Mouse (Mus musculus) frontal cortex, adult (tissue): ENCODE results near the gene Myh9.

Source experiments
- ATAC-seq: cut with Nextera tagmentation; 2 replicates; pipeline ENCODE4 v1.9.2; 2017; ENCODE audit warnings: mild to moderate bottlenecking, moderate library complexity, mixed read lengths; ENCODE audit not compliant: low TSS enrichment

Myh9 gene

DNA sequence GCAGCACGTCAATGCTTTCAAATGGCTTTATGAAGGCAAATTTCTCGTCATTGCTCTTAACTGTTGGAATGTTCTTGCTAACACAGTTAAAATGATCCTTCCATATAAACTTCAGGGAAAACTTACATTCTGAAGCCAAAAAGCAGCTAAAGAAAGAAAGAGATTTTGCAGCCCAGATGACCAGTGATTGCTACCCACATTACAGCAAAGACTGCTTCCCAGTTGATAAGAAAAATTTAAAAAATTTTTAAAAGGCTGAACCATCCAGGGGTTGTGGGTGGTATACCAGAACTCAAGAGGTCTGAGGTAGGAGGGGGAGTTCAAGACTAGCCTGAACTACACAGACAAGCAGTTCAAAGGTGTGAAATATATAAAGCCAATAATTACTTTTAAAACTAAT is 1.1 kb upstream of the Myh9 start:
- ATAC-seq, result no peak

DNA sequence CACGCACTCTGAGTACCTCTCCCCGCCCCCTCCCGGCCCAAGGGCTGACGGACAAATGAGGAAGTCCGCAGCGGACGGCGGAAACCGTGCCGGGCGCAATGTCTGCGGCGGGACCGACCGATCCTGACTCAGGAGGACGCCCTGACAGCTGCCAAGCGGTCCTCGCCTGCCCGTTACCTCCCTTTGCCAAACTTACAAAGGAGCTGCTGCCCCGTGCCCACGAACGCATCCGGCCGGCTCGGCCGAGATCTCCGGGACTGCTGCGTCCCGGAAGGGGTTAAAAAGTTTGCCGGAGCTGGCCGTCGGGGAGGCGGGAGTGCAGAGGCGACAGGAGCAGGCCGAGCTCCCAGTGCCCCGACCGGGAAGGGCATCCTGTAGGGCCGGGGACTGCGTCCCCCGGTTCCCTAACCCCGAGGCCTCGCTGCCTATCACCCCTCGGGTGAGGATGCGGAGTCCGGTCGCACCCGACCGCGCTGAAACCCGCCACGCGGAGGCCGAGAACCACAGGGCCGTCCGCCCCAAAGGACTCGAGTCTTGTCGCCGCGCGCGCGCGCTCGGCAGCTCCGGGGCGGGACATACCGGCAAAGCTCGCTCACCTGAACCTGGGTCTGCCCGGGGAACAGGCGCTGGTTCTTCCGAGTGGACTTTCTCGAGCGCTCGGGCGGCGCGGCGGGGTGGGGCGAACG is 471 bp downstream of the Myh9 start:
- peak; percentile 46 for ATAC-seq

DNA sequence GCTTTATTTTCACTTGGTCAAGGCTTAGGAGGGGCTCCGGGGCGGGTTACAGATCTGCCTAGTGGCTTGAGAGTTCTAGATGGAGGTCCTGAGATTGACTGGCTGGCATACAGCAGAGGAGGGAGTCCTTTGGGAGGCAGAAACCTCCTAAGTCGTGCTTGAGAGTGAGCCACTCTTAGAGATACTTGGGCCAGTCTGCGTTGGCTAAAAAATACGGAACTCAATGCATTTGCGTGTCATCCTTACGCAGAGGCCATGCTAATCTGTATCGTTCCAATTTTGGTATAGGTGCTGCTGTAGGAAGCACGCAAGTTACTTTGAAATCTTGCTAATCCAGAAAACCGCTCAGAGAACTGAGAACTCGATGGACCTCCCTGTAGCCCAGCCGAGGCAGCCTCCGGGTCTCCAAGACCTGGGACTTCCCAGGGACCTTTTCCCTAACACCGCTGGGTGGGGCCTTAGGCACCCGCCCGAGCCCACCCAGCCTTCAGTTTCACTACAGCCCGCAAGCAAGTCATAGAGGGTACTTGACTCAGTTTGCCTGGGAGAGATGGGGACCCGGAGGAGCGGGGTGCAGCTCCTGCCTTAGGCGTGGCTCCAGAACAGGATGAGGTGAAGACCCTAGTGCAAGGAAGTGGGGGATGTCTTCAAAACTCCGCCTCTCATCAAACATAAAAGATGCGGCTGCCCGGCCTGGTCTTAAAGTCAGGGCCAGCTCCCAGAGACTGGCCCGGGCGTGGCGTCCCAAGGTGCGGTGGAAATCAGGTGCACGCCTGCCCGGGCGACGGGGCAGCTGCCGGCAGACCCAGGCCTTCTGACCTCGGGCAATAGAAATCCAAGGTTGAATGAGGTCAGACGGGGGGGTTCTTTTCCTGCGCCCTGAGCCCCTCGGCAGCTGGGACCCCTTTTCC is 1.3 kb downstream of the Myh9 start:
- ATAC-seq, result no peak

DNA sequence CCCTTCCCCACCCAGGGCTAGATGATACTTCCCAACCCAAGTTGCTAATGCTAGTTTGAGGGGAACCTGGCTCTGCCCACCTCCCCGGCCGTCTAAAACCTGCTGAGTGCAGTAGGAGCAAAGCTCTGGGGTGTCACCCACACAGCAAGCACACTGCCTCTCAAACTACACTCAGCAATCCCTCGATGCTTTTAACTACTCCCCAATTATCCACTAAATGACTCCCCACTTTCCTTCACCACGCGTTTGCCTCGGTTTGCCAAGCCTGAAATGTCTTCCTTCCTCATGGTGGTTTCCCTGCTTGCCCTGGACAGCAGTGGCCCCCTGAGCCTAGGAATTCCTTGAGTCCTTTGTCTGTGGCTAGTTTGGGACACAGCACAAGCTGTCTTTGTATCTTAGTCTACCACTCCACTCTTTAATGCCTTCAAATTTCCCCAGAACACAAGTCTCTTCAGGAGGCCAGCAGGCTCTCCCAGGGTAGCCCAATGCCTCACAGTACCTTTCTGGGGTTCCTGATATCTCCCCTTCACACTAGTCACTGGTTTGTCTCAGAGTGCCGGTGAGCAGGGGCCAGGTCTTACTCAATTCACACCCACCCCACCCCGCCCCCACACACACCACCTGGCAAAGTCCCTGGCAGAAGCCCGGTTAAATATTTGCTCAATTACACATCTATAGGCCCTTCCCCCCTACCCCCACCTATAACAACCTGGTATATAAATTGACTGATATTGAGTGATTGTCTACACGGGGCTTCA is 2.3 kb downstream of the Myh9 start:
- ATAC-seq, result no peak

DNA sequence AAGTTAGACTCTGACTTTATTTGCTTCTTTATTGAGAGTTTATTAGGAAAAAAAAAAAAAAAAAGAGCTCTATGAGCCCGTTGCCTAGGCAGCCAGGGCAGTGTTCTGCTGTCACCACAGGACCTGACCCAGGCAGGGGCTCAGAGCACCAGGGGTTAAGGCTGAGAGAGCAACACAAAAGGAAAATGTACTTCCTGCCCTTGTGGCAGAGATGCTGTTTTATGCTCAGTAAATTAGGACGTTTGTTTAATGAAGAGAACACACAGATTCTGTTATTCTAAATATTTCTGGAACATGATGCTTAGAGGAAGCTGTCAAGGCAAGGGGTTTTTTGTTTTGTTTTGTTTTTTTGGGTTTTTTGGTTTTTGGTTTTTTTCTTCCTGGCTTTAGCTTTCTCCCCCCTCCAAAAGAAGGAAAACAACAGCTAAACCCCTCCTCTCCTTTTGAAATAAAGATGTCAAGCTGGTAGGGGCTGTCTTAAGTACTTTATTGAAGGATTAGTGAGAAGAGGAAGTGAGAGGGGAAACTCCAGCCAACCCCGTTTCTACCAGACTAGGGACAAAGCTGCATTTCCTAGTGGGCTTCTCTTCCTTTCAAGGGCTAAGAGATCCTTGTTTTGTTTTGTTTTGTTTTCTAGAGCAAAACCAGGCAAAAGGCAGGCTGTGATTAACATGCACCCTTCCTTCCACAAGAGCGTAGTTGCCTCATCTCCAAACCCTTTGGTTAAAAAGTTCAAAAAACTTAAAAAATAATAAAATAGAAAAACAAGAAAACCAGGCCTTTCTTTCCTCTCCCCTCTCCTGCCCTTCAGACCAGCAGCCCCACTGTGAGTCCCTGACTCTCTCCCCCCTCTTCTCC is 3.2 kb downstream of the Myh9 start:
- no peak for ATAC-seq

DNA sequence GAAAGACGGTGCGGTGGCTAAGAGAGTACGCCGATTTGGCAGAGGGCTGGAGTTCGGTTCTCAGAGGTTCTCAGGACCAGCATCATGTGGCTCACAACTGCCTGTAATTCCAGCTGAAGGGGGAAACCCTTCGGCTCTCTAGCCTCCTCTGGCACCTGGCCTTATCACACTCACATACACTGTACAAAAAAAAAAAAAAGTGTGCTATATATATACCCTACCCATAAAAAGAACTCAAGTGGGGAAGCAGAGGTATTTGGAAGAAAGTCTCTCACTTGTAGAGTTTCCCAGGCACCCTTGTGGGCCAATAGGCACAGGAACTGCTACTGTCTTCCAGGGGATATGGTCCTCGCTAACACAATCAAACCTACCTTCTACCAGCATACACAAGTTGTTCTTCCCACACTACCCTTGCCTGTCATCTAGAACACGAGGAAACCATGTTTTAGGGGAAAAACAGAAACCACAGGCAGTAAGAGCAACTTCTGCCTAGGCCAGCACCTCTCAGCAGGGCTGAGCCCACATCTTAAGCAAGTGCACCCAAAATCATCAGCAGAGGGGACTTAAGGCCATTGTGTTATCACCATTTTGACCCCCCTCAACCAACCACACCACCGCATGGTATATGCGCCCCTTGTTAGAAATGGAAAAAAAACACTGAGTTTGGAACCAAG is 4.4 kb downstream of the Myh9 start:
- no peak for ATAC-seq

DNA sequence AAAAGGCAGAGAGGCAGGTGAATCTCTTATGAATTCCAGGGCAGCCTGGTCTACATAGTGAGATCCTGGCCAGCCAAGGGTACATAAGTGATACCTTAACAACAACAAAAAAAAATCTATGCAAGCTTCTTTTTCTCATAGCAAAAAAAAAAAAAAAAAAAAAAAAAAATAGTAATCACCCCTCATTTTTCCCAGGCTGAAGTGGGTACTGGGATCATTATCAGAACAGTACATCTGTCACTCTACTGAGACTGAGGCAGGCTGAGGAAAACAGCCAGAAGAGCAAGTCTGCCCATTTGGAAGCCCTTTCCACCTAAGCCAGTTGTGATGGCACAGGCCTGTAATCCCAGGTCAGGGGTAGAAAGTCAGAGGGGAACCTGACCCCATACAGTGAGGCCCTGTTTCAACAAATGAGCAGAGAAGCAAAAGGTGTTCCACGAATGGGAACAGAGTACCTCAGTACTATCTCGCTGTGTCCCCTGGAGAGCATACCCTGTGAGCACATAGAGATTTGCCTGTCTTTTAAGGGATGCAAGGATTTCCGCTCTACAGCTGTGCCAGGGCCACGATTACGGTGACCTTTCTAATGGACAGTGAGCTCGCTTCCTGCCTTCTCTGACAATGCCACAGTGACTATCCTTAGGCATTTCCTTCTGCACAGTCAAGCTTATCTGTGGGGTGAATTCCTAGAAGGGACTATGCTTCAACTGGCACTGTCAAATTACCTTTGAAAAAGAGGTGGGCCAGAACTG is 5.1 kb downstream of the Myh9 start:
- ATAC-seq, result no peak

GRCm38 (mm10) chr15:77835930-77836653 is 5.9 kb downstream of the Myh9 start:
- peak; percentile 28; the same call in 1 of the 2 replicates for ATAC-seq

GRCm38 (mm10) chr15:77834336-77835268 is 7.4 kb downstream of the Myh9 start:
- ATAC-seq, result no peak

DNA sequence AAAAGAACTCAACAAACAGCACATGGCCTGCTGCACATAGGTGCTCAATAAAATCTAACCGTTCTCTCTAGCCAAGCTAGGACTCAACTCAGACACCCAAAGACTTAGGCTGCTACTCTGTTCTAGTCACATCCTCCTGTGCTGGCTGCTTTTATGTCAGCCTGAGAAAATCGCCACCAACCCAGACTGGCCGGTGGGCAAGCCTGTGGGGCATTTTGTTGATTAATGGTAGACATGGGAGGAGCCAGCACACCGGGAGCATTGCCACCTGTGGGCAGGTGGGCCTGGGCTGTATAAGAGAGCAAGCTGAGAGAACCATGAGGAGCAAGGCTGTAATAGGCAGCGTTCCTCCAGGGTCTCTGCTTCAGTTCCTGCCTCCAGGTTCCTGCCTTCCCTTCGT is 8.2 kb downstream of the Myh9 start:
- no peak for ATAC-seq

DNA sequence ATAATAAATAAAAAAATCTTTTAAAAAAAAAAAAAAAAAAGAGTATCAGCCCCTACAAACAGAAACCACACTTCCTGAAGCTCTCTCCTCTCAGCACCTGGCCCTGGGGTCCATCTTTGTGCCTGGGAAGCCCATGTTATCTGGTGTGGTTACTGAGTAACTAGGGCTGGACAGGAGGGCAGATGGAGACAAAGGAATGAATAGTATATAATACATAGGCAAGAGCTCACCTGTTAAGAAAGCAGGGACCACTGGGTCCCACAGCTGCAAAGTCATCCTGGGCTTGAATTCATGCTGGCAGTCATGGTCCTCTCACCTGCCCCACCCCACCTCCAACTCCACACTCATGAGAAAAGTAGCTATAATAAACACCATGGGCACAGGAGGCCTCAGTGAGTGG is 8.9 kb downstream of the Myh9 start:
- ATAC-seq, result no peak

GRCm38 (mm10) chr15:77832458-77832904 is 9.5 kb downstream of the Myh9 start:
- ATAC-seq, result no peak

GRCm38 (mm10) chr15:77831754-77832457 is 10.1 kb downstream of the Myh9 start:
- no peak for ATAC-seq

- no peak for ATAC-seq
Measured at GRCm38 (mm10) chr15:77831138-77831579, 10.8 kb downstream of the Myh9 start.

GRCm38 (mm10) chr15:77830481-77831137 is 11.4 kb downstream of the Myh9 start:
- ATAC-seq, result no peak

DNA sequence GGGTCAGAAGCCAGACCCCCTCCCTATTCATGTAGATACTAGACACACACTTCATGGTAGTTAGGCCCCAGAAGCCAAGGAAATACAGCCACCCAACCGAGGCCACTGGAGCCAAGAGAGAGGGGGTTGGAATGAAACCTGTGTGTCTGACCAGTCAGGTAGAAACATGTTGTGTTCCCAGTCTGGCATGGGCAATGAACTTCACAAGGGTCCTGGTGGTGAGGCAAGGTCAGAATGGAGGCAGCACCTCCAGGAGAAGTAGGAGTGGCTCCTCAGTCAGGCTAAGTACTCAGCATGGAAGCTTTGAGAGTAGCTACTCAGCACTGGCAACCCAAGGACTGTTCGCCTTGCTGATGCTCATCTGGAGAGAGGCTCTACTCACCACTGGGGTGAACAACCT is 12.4 kb downstream of the Myh9 start:
- no peak for ATAC-seq

DNA sequence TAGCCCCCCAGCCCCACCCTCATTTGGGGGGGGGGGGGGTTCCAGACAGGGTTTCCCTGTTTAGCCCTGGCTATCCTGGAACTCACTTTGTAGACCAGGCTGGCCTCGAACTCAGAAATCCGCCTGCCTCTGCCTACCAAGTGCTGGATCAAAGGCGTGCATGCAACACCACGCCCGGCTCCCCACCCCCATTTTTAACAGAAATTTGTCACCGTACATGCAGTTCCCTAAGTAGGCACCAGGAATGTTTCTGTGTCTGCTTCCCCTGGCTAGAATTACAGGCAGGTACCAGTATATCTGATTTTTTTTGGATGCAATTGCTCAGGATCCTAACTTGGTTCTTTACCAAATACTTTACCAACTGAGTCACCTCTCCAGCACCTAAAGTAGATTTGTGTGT is 13.1 kb downstream of the Myh9 start:
- ATAC-seq, result no peak
